Mouse (Mus musculus) cortical plate, adult 2 months (tissue): ENCODE measurements at regions not wholly inside any gene's neighbourhood (a gene's known extent, or its start where the extent isn't known, plus 50 kb on each side); places are given as distances from the start of the nearest gene placed in this dataset.

Experiments
- CTCF ChIP-seq: fragments of 200-500 bp; IDR thresholded peaks from 2 replicates; pipeline ENCODE4 v1.5.1; 2011; ENCODE audit warnings: mild to moderate bottlenecking, control low read depth, low read length; ENCODE audit not compliant: insufficient read depth; ENCODE audit errors: extremely low read depth
- POLR2A ChIP-seq: fragments of 200-500 bp; IDR thresholded peaks from 2 replicates; pipeline ENCODE4 v1.6.1; 2011; ENCODE audit warnings: mild to moderate bottlenecking, low read length, control low read depth; ENCODE audit not compliant: insufficient read depth; ENCODE audit errors: extremely low read depth

- TF ChIP-seq POLR2A (no peak), CTCF (no peak)
Measured at GRCm38 (mm10) chr17:4654221-4654620, 339.9 kb upstream of the Arid1b start.
